Mouse (Mus musculus) liver, embryonic 14.5 days (tissue): Measurements from ENCODE around the gene Spdye4b.

Experiments used
- CTCF ChIP-seq: IDR thresholded peaks from 2 replicates; pipeline ENCODE4 v1.5.1; 2016; ENCODE audit warnings: antibody characterized with exemption, low read depth, control low read depth
- EP300 ChIP-seq: IDR thresholded peaks from 2 replicates; pipeline ENCODE4 v1.6.1; 2016; ENCODE audit warnings: antibody characterized with exemption, low read depth

DNA sequence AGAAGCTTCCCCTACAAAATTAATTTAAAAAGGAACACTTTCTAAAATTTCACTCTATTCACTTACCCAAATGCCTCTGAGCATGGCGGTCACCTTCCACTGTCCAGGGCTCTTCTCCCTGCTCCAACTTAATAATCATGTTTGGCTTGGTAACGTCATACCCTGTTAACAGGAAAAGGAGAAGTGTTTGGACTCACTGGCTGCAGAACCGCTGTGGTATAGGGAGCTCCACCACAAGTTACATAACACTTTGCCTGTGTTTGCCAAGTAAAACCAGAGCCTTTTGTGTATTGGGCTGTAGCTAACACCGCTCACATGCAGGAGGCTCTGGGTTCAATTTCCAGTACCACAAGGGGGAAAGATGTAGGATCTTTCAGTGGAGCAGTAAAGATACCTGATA lies 4.8 kb upstream of the Spdye4b start:
- TF ChIP-seq CTCF (no peak), EP300 (no peak)
